Mouse (Mus musculus) lung, postnatal 0 days (tissue): Measurements from ENCODE around the gene Lum. TPM values are rescaled to one million over a fixed set of nuclear protein-coding genes. Genes with fewer than 3 reads are reported as not detected.

Source experiments
- ATAC-seq: fragments of 200-750 bp; cut with Nextera tagmentation; 2 replicates; pipeline ENCODE4 v1.8.0; 2017; ENCODE audit warnings: moderate library complexity
- DNase-seq: peaks from one replicate; pipeline ENCODE4 v3.0.0-alpha.2; 2016; ENCODE audit warnings: low spot score
- H3K27ac ChIP-seq: fragments of 300-500 bp; sonication (generic); 2 replicates; pipeline ENCODE4 v1.5.1; 2014; ENCODE audit warnings: antibody characterized with exemption, mild to moderate bottlenecking, low read length, mixed read lengths
- H3K27me3 ChIP-seq: fragments of 300-500 bp; sonication (generic); replicated peaks from 2 replicates; pipeline ENCODE4 v1.6.1; 2014; ENCODE audit warnings: low read length, mixed read lengths; ENCODE audit not compliant: insufficient read depth
- H3K36me3 ChIP-seq: fragments of 300-500 bp; sonication (generic); 2 replicates; pipeline ENCODE4 v1.6.1; 2014; ENCODE audit warnings: low read length, mixed read lengths; ENCODE audit not compliant: insufficient read depth
- H3K4me1 ChIP-seq: fragments of 300-500 bp; sonication (generic); 2 replicates; pipeline ENCODE4 v1.6.1; 2014; ENCODE audit warnings: antibody characterized with exemption, low read depth, low read length, mixed read lengths; ENCODE audit not compliant: insufficient read depth
- H3K4me2 ChIP-seq: fragments of 300-500 bp; sonication (generic); replicated peaks from 2 replicates; pipeline ENCODE4 v1.6.1; 2014; ENCODE audit warnings: low read depth, mild to moderate bottlenecking, low read length, moderate library complexity, mixed read lengths
- H3K4me3 ChIP-seq: fragments of 300-500 bp; sonication (generic); 2 replicates; pipeline ENCODE4 v1.5.1; 2014; ENCODE audit warnings: low read depth, low read length
- H3K9ac ChIP-seq: fragments of 300-500 bp; sonication (generic); replicated peaks from 2 replicates; pipeline ENCODE4 v1.6.1; 2014; ENCODE audit warnings: low read depth, mild to moderate bottlenecking
- H3K9me3 ChIP-seq: fragments of 300-500 bp; sonication (generic); 2 replicates; pipeline ENCODE4 v1.6.1; 2016; ENCODE audit warnings: low read length, mixed read lengths
- CTCF ChIP-seq: IDR thresholded peaks from 2 replicates; pipeline ENCODE4 v1.5.1; 2016; ENCODE audit warnings: antibody characterized with exemption, mild to moderate bottlenecking
- EP300 ChIP-seq: IDR thresholded peaks from 2 replicates; pipeline ENCODE4 v1.6.1; 2016; ENCODE audit warnings: antibody characterized with exemption, mild to moderate bottlenecking, control low read depth
- WGBS: fragments of 180-500 bp; shearing (Covaris S2); extraction: QIAGEN DNeasy Blood & Tissue Kit; methylation state at CpG from one replicate; pipeline ENCODE4 v1.1.7; 2014; 5-methylcytosine and 5-hydroxymethylcytosine counted together
- polyA plus RNA-seq: library from polyadenylated mRNA; unstranded; fragments of >200 nt; fragmentation: Nextera tagmentation; extraction: Ambion mirVana; gene quantifications from 2 replicates; pipeline ENCODE4 v1.2.1, GENCODE M21; 2015

The Lum gene
- polyA plus RNA-seq, 1 experiment from 2014 or later = 2.8 TPM

DNA sequence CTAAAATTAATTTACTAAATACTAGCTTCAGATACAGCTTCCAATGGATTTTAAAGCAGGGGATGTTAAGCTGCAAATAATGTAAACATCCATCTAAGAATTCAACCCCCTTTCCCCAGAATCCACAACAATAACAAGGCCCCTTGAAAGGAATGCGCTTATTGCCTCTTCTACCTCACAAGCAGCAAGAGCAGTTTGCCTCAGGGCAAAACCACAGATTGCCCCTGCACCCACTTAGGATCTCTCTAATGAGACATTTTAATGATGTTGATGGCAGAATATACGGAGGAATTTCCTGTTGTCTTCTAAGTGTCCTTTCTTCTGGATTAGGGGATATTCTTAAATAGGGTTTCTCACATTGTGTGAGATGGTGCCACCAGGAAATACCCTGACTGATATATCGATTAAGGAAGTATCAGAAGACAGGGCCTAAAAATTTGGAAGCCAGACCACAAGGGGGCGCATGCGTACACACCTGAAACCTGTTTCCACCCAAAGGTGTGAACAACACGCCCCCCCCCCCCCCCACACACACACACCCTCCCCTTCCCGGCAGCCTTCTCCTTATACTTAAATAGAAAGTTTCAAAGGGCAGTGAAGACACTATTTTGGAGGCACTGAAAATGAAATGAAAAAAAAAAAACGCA, 2.7 kb downstream of the Lum start:
- 70% methylated on average over 8 of the region's 8 CpGs for WGBS
- Histone ChIP-seq H3K9me3 (no peaks in the 10 kb centered on the region), H3K27ac (no peak overlapping the region), H3K4me2 (no peak overlapping the region), H3K36me3 (no peaks in the 10 kb centered on the region), H3K4me1 (no peaks in the 10 kb centered on the region), H3K9ac (no peak overlapping the region), H3K4me3 (no peak overlapping the region), H3K27me3 (no peaks in the 10 kb centered on the region)
- DNase-seq (no peak), ATAC-seq (no peak)
- TF ChIP-seq EP300 (no peak), CTCF (peak; percentile 32)

DNA sequence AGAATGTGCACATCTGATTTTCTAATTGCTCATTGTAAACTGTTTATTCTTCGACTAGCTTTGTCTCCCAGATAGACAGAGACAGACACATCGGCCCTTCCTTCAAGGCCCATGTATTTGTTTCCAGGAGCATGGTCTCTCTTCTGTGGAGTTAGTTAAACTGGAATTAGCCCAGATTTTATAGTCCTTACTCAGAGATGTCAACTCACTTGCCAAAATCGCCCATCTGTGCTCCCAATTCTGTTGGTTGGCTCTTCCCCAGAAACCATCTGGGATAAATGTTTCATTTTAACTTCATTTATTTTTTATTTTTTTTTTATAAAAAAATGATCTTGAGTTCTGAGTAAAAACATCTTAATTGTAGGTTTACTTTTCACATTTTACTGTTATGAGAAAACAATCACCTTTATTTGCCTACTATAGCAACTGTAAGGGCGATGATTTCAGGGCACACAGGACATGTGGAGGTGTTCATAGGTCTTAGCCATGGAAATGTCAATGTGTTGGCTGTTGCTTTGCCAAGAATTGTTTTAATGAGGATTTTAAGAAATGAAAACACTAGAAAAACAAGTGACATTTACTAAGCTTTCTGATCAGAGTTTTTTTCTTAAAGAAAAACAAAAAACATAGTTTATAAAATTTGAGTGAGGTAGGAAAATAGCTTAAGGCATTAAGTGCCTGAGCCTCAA, 17.8 kb downstream of the Lum start:
- H3K4me2 ChIP-seq = no peak overlapping the region
- H3K9ac ChIP-seq = no peak overlapping the region
- ATAC-seq = no peak
- no peak overlapping the region for H3K4me3 ChIP-seq
- no peak overlapping the region for H3K27ac ChIP-seq
- no peak for DNase-seq
- 66% methylated on average over 4 of the region's 4 CpGs for WGBS
- H3K9me3 ChIP-seq = no peaks in the 10 kb centered on the region
- H3K4me1 ChIP-seq = no peaks in the 10 kb centered on the region
- no peaks in the 10 kb centered on the region for H3K36me3 ChIP-seq
- H3K27me3 ChIP-seq = no peaks in the 10 kb centered on the region
- no peak for TF ChIP-seq CTCF
- TF ChIP-seq EP300 = no peak

DNA sequence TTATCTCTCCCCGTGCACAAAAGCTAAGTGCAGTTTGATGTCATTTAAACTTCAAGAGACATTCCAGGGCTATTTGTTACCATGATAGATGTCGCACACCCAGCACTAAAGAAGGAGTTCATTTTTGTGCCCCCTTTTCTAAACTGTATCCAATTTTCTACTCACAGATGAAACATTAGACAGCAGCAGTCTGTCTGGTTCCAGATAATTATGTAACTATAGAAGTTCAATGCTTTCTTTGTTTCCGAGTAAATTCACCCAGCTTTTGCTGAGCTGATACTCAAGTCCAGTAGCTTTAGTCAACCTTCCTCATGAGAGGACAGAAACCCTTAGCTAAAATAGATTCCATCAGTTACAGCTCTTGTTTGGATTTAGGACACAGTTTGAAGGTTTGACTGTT, 19.2 kb downstream of the Lum start:
- no peak for DNase-seq
- no peak overlapping the region for H3K4me3 ChIP-seq

DNA sequence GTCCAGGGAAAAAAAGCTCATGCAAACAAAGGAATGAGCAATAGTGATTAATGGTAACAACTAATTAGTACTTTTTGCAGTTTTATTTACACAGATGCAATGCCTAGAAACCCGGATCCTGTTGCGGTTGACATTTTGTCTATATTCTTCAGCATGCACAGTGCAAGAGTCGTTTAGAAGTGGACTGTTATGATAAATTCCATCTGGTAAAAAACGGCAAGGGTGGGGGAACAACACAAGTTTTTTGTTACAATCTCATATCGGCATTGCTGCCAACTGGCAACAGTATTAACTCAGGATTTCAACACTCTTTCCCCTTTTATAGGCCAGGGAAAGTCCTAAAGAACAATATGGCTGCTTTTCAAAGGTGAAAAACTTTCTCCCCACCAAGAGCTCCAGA, 22.2 kb downstream of the Lum start:
- no peaks in the 10 kb centered on the region for H3K4me1 ChIP-seq
- no peaks in the 10 kb centered on the region for H3K36me3 ChIP-seq
- no peak overlapping the region for H3K4me2 ChIP-seq
- TF ChIP-seq EP300 (peak; percentile 28; the same call in 1 of the 2 replicates), CTCF (no peak)
- WGBS = 57% methylated on average over 5 of the region's 5 CpGs
- peak; percentile 67 for ATAC-seq
- no peak overlapping the region for H3K4me3 ChIP-seq
- H3K9ac ChIP-seq = no peak overlapping the region
- H3K27me3 ChIP-seq = no peaks in the 10 kb centered on the region
- no peaks in the 10 kb centered on the region for H3K9me3 ChIP-seq
- H3K27ac ChIP-seq = no peak overlapping the region
- peak; percentile 82 for DNase-seq

More for the DNA sequence above, 19.2 kb downstream of the Lum start:
- no peaks in the 10 kb centered on the region for H3K27me3 ChIP-seq
- TF ChIP-seq CTCF (no peak), EP300 (no peak)
- H3K9ac ChIP-seq = no peak overlapping the region
- no peak overlapping the region for H3K4me2 ChIP-seq
- H3K4me1 ChIP-seq = no peaks in the 10 kb centered on the region
- ATAC-seq = no peak
- WGBS = 16% methylated on average over 3 of the region's 3 CpGs
- no peaks in the 10 kb centered on the region for H3K36me3 ChIP-seq
- no peaks in the 10 kb centered on the region for H3K9me3 ChIP-seq
- no peak overlapping the region for H3K27ac ChIP-seq

DNA sequence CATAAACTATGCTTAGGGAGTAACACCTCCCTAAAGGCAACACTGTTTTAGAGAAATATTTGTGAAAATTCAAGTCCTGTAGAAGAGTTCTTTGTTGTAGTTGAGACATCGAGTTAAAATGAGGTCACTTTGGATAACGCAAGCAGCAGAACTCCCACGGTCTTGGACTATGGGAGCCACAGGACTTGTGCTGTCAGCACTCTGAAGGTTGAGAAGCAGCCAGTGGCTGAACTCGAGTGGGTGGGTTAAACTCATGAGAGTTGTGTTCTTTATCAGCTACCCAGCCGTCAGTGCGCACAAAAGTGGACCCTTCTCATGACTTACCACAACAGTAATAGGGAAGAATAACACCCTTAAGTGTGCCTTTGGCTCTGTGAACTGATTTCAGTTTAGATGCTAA, 24.6 kb downstream of the Lum start:
- Histone ChIP-seq H3K27ac (no peak overlapping the region), H3K4me3 (no peak overlapping the region), H3K36me3 (no peaks in the 10 kb centered on the region), H3K27me3 (no peaks in the 10 kb centered on the region), H3K9me3 (no peaks in the 10 kb centered on the region), H3K4me1 (no peaks in the 10 kb centered on the region), H3K9ac (no peak overlapping the region), H3K4me2 (no peak overlapping the region)
- 53% methylated on average over 6 of the region's 6 CpGs for WGBS
- DNase-seq (no peak), ATAC-seq (no peak)
- TF ChIP-seq CTCF = no peak
- TF ChIP-seq EP300 = no peak

DNA sequence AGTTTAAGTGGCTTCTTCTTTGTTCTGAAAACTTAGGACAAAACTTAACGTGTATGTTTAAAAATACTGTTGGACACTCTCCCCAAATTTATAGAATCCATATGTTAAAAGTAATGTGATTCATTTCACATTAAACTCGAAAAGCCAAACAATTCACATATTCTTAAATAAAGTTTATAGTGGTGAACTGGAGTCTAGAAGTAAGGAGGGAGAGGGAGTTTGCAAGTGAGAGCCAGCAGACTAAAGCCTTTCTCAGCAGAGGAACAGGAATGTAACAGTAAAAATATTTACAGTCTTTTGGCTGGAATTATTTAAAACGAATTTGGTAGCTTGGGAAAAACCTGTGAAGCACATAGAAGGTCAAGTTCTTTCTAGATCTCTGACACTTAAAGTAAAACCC, 26.1 kb downstream of the Lum start:
- Histone ChIP-seq H3K36me3 (no peaks in the 10 kb centered on the region), H3K4me1 (no peaks in the 10 kb centered on the region), H3K9ac (no peak overlapping the region), H3K9me3 (no peaks in the 10 kb centered on the region), H3K27ac (no peak overlapping the region), H3K4me3 (no peak overlapping the region), H3K4me2 (no peak overlapping the region), H3K27me3 (no peaks in the 10 kb centered on the region)
- no peak for DNase-seq
- TF ChIP-seq EP300 = no peak
- no peak for TF ChIP-seq CTCF
- no peak for ATAC-seq
- 17% methylated on average over 3 of the region's 3 CpGs for WGBS
